Mouse (Mus musculus) cortical plate, adult 2 months (tissue): ENCODE measurements around the gene Abcb1a.

Experiments used
- CTCF ChIP-seq: fragments of 200-500 bp; IDR thresholded peaks from 2 replicates; pipeline ENCODE4 v1.5.1; 2011; ENCODE audit warnings: mild to moderate bottlenecking, control low read depth, low read length; ENCODE audit not compliant: insufficient read depth; ENCODE audit errors: extremely low read depth
- POLR2A ChIP-seq: fragments of 200-500 bp; IDR thresholded peaks from 2 replicates; pipeline ENCODE4 v1.6.1; 2011; ENCODE audit warnings: mild to moderate bottlenecking, low read length, control low read depth; ENCODE audit not compliant: insufficient read depth; ENCODE audit errors: extremely low read depth

- TF ChIP-seq CTCF (no peak), POLR2A (no peak)
Observed at GRCm38 (mm10) chr5:8727760-8728159, 67.9 kb downstream of the Abcb1a start.
